Mouse (Mus musculus) midbrain, embryonic 14.5 days (tissue): ENCODE results near the gene Olfr1393. TPM values are rescaled to one million over a fixed set of nuclear protein-coding genes. Genes with fewer than 3 reads are reported as not detected.
"Not testable (repeated sequence)": the region's sequence is repeated elsewhere in the genome, so short reads cannot be mapped to it uniquely, and the experiment has no call there.

Experiments
- ATAC-seq: fragments of 200-750 bp; cut with Nextera tagmentation; 2 replicates; pipeline ENCODE4 v1.8.0; 2017; ENCODE audit warnings: moderate number of reproducible peaks, moderate library complexity; ENCODE audit not compliant: low FRiP score, low TSS enrichment
- DNase-seq: peaks from one replicate; pipeline ENCODE4 v3.0.0-alpha.2; 2015
- H3K27ac ChIP-seq: fragments of 300-500 bp; sonication (generic); replicated peaks from 2 replicates; pipeline ENCODE4 v1.5.1; 2014; ENCODE audit warnings: mild to moderate bottlenecking, low read depth, low read length, moderate library complexity
- H3K27me3 ChIP-seq: fragments of 300-500 bp; sonication (generic); 2 replicates; pipeline ENCODE4 v1.6.1; 2014; ENCODE audit warnings: low read length, control low read depth, mixed read lengths; ENCODE audit not compliant: control insufficient read depth, insufficient read depth
- H3K36me3 ChIP-seq: fragments of 300-500 bp; sonication (generic); 2 replicates; pipeline ENCODE4 v1.6.1; 2014; ENCODE audit warnings: low read length, control low read depth; ENCODE audit not compliant: control insufficient read depth, insufficient read depth
- H3K4me1 ChIP-seq: fragments of 300-500 bp; sonication (generic); 2 replicates; pipeline ENCODE4 v1.6.1; 2014; ENCODE audit warnings: mild to moderate bottlenecking, antibody characterized with exemption, low read length, control low read depth; ENCODE audit not compliant: control insufficient read depth, insufficient read depth
- H3K4me2 ChIP-seq: fragments of 300-500 bp; sonication (generic); 2 replicates; pipeline ENCODE4 v1.6.1; 2014; ENCODE audit warnings: mild to moderate bottlenecking, low read length, moderate library complexity
- H3K4me3 ChIP-seq: fragments of 300-500 bp; sonication (generic); replicated peaks from 2 replicates; pipeline ENCODE4 v1.5.1; 2014; ENCODE audit warnings: low read depth, low read length
- H3K9ac ChIP-seq: fragments of 300-500 bp; sonication (generic); replicated peaks from 2 replicates; pipeline ENCODE4 v1.6.1; 2014; ENCODE audit warnings: mild to moderate bottlenecking, low read length, moderate library complexity
- H3K9me3 ChIP-seq: fragments of 300-500 bp; sonication (generic); 2 replicates; pipeline ENCODE4 v1.6.1; 2016; ENCODE audit warnings: low read length, control low read depth, mixed read lengths; ENCODE audit not compliant: control insufficient read depth
- WGBS: fragments of 180-500 bp; shearing (Covaris S2); extraction: QIAGEN DNeasy Blood & Tissue Kit; methylation state at CpG from one replicate; pipeline ENCODE4 v1.1.7; 2014; 5-methylcytosine and 5-hydroxymethylcytosine counted together
- polyA plus RNA-seq: library from polyadenylated mRNA; unstranded; fragments of >200 nt; fragmentation: Nextera tagmentation; extraction: Ambion mirVana; gene quantifications from 2 replicates; pipeline ENCODE4 v1.2.1, GENCODE M21; 2014

Gene Olfr1393
- polyA plus RNA-seq, 1 experiment from 2014 or later, result 0.22 TPM

GRCm38 (mm10) chr11:49267970-49268579 is 10.0 kb upstream of the Olfr1393 start:
- H3K9me3 ChIP-seq, result no peaks in the 10 kb centered on the region
- no peaks in the 10 kb centered on the region for H3K27me3 ChIP-seq
- ATAC-seq (no peak), DNase-seq (no peak)
- H3K4me3 ChIP-seq, result no peak overlapping the region
- H3K4me1 ChIP-seq, result no peaks in the 10 kb centered on the region
- no peak overlapping the region for H3K27ac ChIP-seq
- no peak overlapping the region for H3K4me2 ChIP-seq
- no peaks in the 10 kb centered on the region for H3K36me3 ChIP-seq
- no peak overlapping the region for H3K9ac ChIP-seq
- 87% methylated on average over 15 of the region's 15 CpGs for WGBS

- ATAC-seq (no peak), DNase-seq (no peak)
- Histone ChIP-seq H3K27ac (no peak overlapping the region), H3K4me1 (no peaks in the 10 kb centered on the region; the same call in 1 of the 2 replicates), H3K9ac (no peak overlapping the region), H3K27me3 (no peaks in the 10 kb centered on the region), H3K4me3 (no peak overlapping the region), H3K4me2 (no peak overlapping the region), H3K9me3 (no peaks in the 10 kb centered on the region), H3K36me3 (no peaks in the 10 kb centered on the region)
- WGBS, result 95% methylated on average over 9 of the region's 9 CpGs
Measured at GRCm38 (mm10) chr11:49269761-49270160, 8.3 kb upstream of the Olfr1393 start.

- Histone ChIP-seq H3K9me3 (no peaks in the 10 kb centered on the region), H3K4me1 (no peaks in the 10 kb centered on the region; the same call in 1 of the 2 replicates), H3K27ac (no peak overlapping the region), H3K9ac (no peak overlapping the region), H3K4me2 (no peak overlapping the region), H3K36me3 (no peaks in the 10 kb centered on the region), H3K27me3 (no peaks in the 10 kb centered on the region), H3K4me3 (no peak overlapping the region)
- ATAC-seq (no peak), DNase-seq (no peak)
- 90% methylated on average over 4 of the region's 4 CpGs for WGBS
Measured at GRCm38 (mm10) chr11:49270368-49270767, 7.7 kb upstream of the Olfr1393 start.

GRCm38 (mm10) chr11:49271334-49271733 is 6.8 kb upstream of the Olfr1393 start:
- peak; percentile 88 for DNase-seq
- Histone ChIP-seq H3K4me1 (no peaks in the 10 kb centered on the region; the same call in 1 of the 2 replicates), H3K9me3 (no peaks in the 10 kb centered on the region), H3K36me3 (no peaks in the 10 kb centered on the region), H3K4me2 (no peak overlapping the region), H3K27me3 (no peaks in the 10 kb centered on the region), H3K27ac (no peak overlapping the region), H3K4me3 (no peak overlapping the region), H3K9ac (no peak overlapping the region)
- WGBS, result 32% methylated on average over 7 of the region's 7 CpGs
- ATAC-seq, result peak; percentile 31; the same call in 1 of the 2 replicates

- H3K4me3 ChIP-seq, result no peak overlapping the region
- no peaks in the 10 kb centered on the region; the same call in 1 of the 2 replicates for H3K4me1 ChIP-seq
- H3K27ac ChIP-seq, result peak overlapping the region; percentile 41; the same call in 1 of the 2 replicates
- no peaks in the 10 kb centered on the region for H3K9me3 ChIP-seq
- H3K9ac ChIP-seq, result no peak overlapping the region
- ATAC-seq (peak; percentile 43; the same call in 1 of the 2 replicates), DNase-seq (peak; percentile 55)
- WGBS, result 52% methylated on average over 11 of the region's 11 CpGs
- no peak overlapping the region for H3K4me2 ChIP-seq
- H3K36me3 ChIP-seq, result no peaks in the 10 kb centered on the region
- no peaks in the 10 kb centered on the region for H3K27me3 ChIP-seq
Measured at GRCm38 (mm10) chr11:49273834-49274519, 4.1 kb upstream of the Olfr1393 start.

- H3K9ac ChIP-seq, ATAC-seq, H3K4me3 ChIP-seq, H3K4me1 ChIP-seq, H3K36me3 ChIP-seq, H3K27ac ChIP-seq, H3K27me3 ChIP-seq, DNase-seq, H3K4me2 ChIP-seq, H3K9me3 ChIP-seq: not testable (repeated sequence)
- 54% methylated on average over 1 of the region's 1 CpGs for WGBS
Measured at GRCm38 (mm10) chr11:49284982-49285381, 6.9 kb downstream of the Olfr1393 start, which contains the start of gene Olfr1392. Olfr1392 (plus strand) TSS chr11:49285282.

- 0 out of 2 replicates have a peak, but pooled peaks cover 3% of the 10 kb centered on the region for H3K9me3 ChIP-seq
- no peaks in the 10 kb centered on the region for H3K4me1 ChIP-seq
- H3K4me2 ChIP-seq, result no peak overlapping the region
- no peak for ATAC-seq
- H3K27ac ChIP-seq, result no peak overlapping the region
- 89% methylated on average over 2 of the region's 2 CpGs for WGBS
- no peaks in the 10 kb centered on the region for H3K36me3 ChIP-seq
- H3K4me3 ChIP-seq, result no peak overlapping the region
- H3K27me3 ChIP-seq, result no peaks in the 10 kb centered on the region
- no peak overlapping the region for H3K9ac ChIP-seq
- DNase-seq, result no peak
Measured at GRCm38 (mm10) chr11:49287251-49287650, 9.1 kb downstream of the Olfr1393 start.

GRCm38 (mm10) chr11:49292777-49293176 is 14.7 kb downstream of the Olfr1393 start:
- no peak overlapping the region for H3K27ac ChIP-seq
- H3K9me3 ChIP-seq, result no peaks in the 10 kb centered on the region
- H3K36me3 ChIP-seq, result no peaks in the 10 kb centered on the region
- no peak overlapping the region for H3K4me3 ChIP-seq
- DNase-seq, result peak; percentile 14
- H3K4me1 ChIP-seq, result no peaks in the 10 kb centered on the region
- H3K4me2 ChIP-seq, result no peak overlapping the region
- H3K27me3 ChIP-seq, result no peaks in the 10 kb centered on the region
- 68% methylated on average over 3 of the region's 3 CpGs for WGBS
- H3K9ac ChIP-seq, result no peak overlapping the region
- ATAC-seq, result no peak

GRCm38 (mm10) chr11:49304441-49304840 is 26.3 kb downstream of the Olfr1393 start, which contains the start of gene Olfr10:
Olfr10 (plus strand) TSS chr11:49304741.
- ATAC-seq, result no peak
- no peak within 1 kb of the TSS for H3K4me3 ChIP-seq

More at GRCm38 (mm10) chr11:49304441-49304840, 26.3 kb downstream of the Olfr1393 start, which contains the start of gene Olfr10:
- DNase-seq, result no peak
- Histone ChIP-seq H3K27ac (no peak within 1 kb of the TSS), H3K4me1 (no peaks in the 10 kb centered on the region), H3K4me2 (no peak within 1 kb of the TSS), H3K9ac (no peak within 1 kb of the TSS), H3K9me3 (no peaks in the 10 kb centered on the region), H3K36me3 (no peaks in the 10 kb centered on the region), H3K27me3 (no peaks in the 10 kb centered on the region)
